ENCODE assay signal across 7 mouse cellular contexts in genomic region chr13:23555839-23556416, GRCm38 (mm10). TPM values are rescaled to one million over a fixed set of nuclear protein-coding genes. Genes with fewer than 3 reads are reported as not detected.
DNase-seq lines count a peak whose midpoint lies in the region; ATAC-seq lines count a peak whose summit lies in the region.

No protein-coding gene starts in this region.

- H3K4me1 ChIP-seq in hindbrain, embryonic 15.5 days (replicated peaks), result peaks cover 36% of the 10 kb centered on the region

- DNase-seq in T-cell, adult 2 months (ENCODE audit: low spot score), result peak; percentile 63
- peak; percentile 82 for DNase-seq in cerebellum, adult 9-11 months
- DNase-seq in frontal cortex, adult 2 months (ENCODE audit: extremely low spot score in 1 of 2, low spot score in 1 of 2), result peak; percentile 82 to 90
- DNase-seq in left cerebral cortex, adult 11 months (ENCODE audit: low spot score), result peak; percentile 86
- peak; percentile 92 for DNase-seq in lung, postnatal 25 days (ENCODE audit: low spot score)
- DNase-seq in right cerebral cortex, postnatal 10 days (ENCODE audit: low spot score in 2 of 2), result peak; percentile 75 to 90

- no peaks in the 10 kb centered on the region for H3K27me3 ChIP-seq in hindbrain, embryonic 15.5 days

- 0% methylated on average over 18 of the region's 18 CpGs for WGBS in hindbrain, embryonic 15.5 days

- H3K36me3 ChIP-seq in hindbrain, embryonic 15.5 days, result no peaks in the 10 kb centered on the region

- peak overlapping the region; percentile 53 for H3K4me3 ChIP-seq in hindbrain, embryonic 15.5 days

- peak overlapping the region; percentile 63 for H3K9ac ChIP-seq in hindbrain, embryonic 15.5 days

- ATAC-seq in hindbrain, embryonic 15.5 days (ENCODE audit: low FRiP score, low read depth), result peak; percentile 88

- no peaks in the 10 kb centered on the region for H3K9me3 ChIP-seq in hindbrain, embryonic 15.5 days

- peak overlapping the region; percentile 100 for H3K4me2 ChIP-seq in hindbrain, embryonic 15.5 days

- peak overlapping the region; percentile 90 for H3K27ac ChIP-seq in hindbrain, embryonic 15.5 days (replicated peaks)

RNA-seq across cellular contexts. Expression of gene Hist1h1d, which starts 2.9 kb away (rescaled TPM):
- 0.14 and 0.19 TPM in 2 replicates for polyA plus RNA-seq in frontal cortex, adult 2 months (2012; rRNA removed)
- 0.10 and 0.12 TPM in 2 replicates for polyA plus RNA-seq in hindbrain, embryonic 15.5 days (2015; fragmentation: Nextera tagmentation; extraction: Ambion mirVana)

RNA-seq across cellular contexts. Expression of gene Hist1h4f, which starts 4.5 kb away (rescaled TPM):
- 2.8 and 3.7 TPM in 2 replicates for polyA plus RNA-seq in frontal cortex, adult 2 months (2012; rRNA removed)
- polyA plus RNA-seq in hindbrain, embryonic 15.5 days (2015; fragmentation: Nextera tagmentation; extraction: Ambion mirVana), result not detected in 2 replicates

RNA-seq across cellular contexts. Expression of gene Hist1h3e, which starts 6.2 kb away (rescaled TPM):
- polyA plus RNA-seq in frontal cortex, adult 2 months (2012; rRNA removed), result 2.2 and 3.3 TPM in 2 replicates
- polyA plus RNA-seq in hindbrain, embryonic 15.5 days (2015; fragmentation: Nextera tagmentation; extraction: Ambion mirVana), result 1.5 and 2.0 TPM in 2 replicates

RNA-seq across cellular contexts. Expression of gene Hist1h3f, which starts 12.1 kb away (rescaled TPM):
- polyA plus RNA-seq in frontal cortex, adult 2 months (2012; rRNA removed), result 0.22 and 0.59 TPM in 2 replicates
- 0.21 and 0.62 TPM in 2 replicates for polyA plus RNA-seq in hindbrain, embryonic 15.5 days (2015; fragmentation: Nextera tagmentation; extraction: Ambion mirVana)

RNA-seq across cellular contexts. Expression of gene Hist1h2bh, which starts 12.7 kb away (rescaled TPM):
- 0.15 and 0.44 TPM in 2 replicates for polyA plus RNA-seq in frontal cortex, adult 2 months (2012; rRNA removed)
- 0.17 and 0.19 TPM in 2 replicates for polyA plus RNA-seq in hindbrain, embryonic 15.5 days (2015; fragmentation: Nextera tagmentation; extraction: Ambion mirVana)

Comparison
In these comparisons a context has a peak if more than half of its experiments do, and no peak if none do; other contexts are left out.
1. Peak in every context shown above with its lines: DNase-seq, ATAC-seq, H3K4me3 ChIP-seq and H3K27ac ChIP-seq.